Mouse (Mus musculus): ENCODE results near the gene Rnf38.

- TF ChIP-seq CTCF (IDR thresholded peaks at IDR 0.05; ENCODE audit: low read depth) (no peak), EP300 (IDR thresholded peaks at IDR 0.05; ENCODE audit: low read depth) (no peak)
Observed at GRCm38 (mm10) chr4:44235946-44236345, 2.4 kb upstream of the Rnf38 start.

All from liver, postnatal 0 days (tissue).